Mouse (Mus musculus): Measurements from ENCODE around the gene Hk1.

- TF ChIP-seq EP300 (IDR thresholded peaks at IDR 0.05; ENCODE audit: insufficient read depth, low read depth, low read length) (no peak), POLR2A (IDR thresholded peaks at IDR 0.05; ENCODE audit: insufficient read depth, low read length) (no peak), CTCF (IDR thresholded peaks at IDR 0.05; ENCODE audit: low read depth, low read length) (no peak)
These were observed 151.6 kb downstream of the Hk1 start for GRCm38 (mm10) chr10:62228126-62228525.

All from ES-Bruce4 (cell line).